Mouse (Mus musculus) forebrain, embryonic 13.5 days (tissue): ENCODE measurements around the gene Gmeb2. TPM values are rescaled to one million over a fixed set of nuclear protein-coding genes. Genes with fewer than 3 reads are reported as not detected.
A peak's percentile ranks its signal among the peaks of the same experiment; 100 is the strongest.

ENCODE experiments used
- ATAC-seq: fragments of 200-750 bp; cut with Nextera tagmentation; 2 replicates; pipeline ENCODE4 v1.8.0; 2017
- H3K27ac ChIP-seq: fragments of 300-500 bp; sonication (generic); 2 replicates; pipeline ENCODE4 v1.5.1; 2015; ENCODE audit warnings: inconsistent platforms, mild to moderate bottlenecking, moderate library complexity
- H3K27me3 ChIP-seq: fragments of 300-500 bp; sonication (generic); 2 replicates; pipeline ENCODE4 v1.6.1; 2015; ENCODE audit warnings: mild to moderate bottlenecking, inconsistent platforms
- H3K36me3 ChIP-seq: fragments of 300-500 bp; sonication (generic); 2 replicates; pipeline ENCODE4 v1.6.1; 2015; ENCODE audit warnings: mild to moderate bottlenecking, inconsistent platforms; ENCODE audit not compliant: poor library complexity, severe bottlenecking
- H3K4me1 ChIP-seq: fragments of 300-500 bp; sonication (generic); 2 replicates; pipeline ENCODE4 v1.6.1; 2015; ENCODE audit warnings: inconsistent platforms
- H3K4me2 ChIP-seq: fragments of 300-500 bp; sonication (generic); 2 replicates; pipeline ENCODE4 v1.6.1; 2015; ENCODE audit warnings: inconsistent platforms, mild to moderate bottlenecking, moderate library complexity
- H3K4me3 ChIP-seq: fragments of 300-500 bp; sonication (generic); 2 replicates; pipeline ENCODE4 v1.5.1; 2015; ENCODE audit warnings: mild to moderate bottlenecking, inconsistent platforms
- H3K9ac ChIP-seq: fragments of 300-500 bp; sonication (generic); 2 replicates; pipeline ENCODE4 v1.6.1; 2015; ENCODE audit warnings: mild to moderate bottlenecking, inconsistent platforms
- H3K9me3 ChIP-seq: fragments of 300-500 bp; sonication (generic); replicated peaks from 2 replicates; pipeline ENCODE4 v1.6.1; 2016; ENCODE audit warnings: inconsistent platforms
- WGBS: fragments of 180-500 bp; shearing (Covaris S2); methylation state at CpG from one replicate; pipeline ENCODE4 v1.1.7; 2015; 5-methylcytosine and 5-hydroxymethylcytosine counted together
- polyA plus RNA-seq: library from polyadenylated mRNA; unstranded; fragments of >200 nt; fragmentation: Nextera tagmentation; extraction: Ambion mirVana; gene quantifications from 2 replicates; pipeline ENCODE4 v1.2.1, GENCODE M21; 2015

Gmeb2 gene
- polyA plus RNA-seq, 1 experiment from 2014 or later = 19.5 TPM

DNA sequence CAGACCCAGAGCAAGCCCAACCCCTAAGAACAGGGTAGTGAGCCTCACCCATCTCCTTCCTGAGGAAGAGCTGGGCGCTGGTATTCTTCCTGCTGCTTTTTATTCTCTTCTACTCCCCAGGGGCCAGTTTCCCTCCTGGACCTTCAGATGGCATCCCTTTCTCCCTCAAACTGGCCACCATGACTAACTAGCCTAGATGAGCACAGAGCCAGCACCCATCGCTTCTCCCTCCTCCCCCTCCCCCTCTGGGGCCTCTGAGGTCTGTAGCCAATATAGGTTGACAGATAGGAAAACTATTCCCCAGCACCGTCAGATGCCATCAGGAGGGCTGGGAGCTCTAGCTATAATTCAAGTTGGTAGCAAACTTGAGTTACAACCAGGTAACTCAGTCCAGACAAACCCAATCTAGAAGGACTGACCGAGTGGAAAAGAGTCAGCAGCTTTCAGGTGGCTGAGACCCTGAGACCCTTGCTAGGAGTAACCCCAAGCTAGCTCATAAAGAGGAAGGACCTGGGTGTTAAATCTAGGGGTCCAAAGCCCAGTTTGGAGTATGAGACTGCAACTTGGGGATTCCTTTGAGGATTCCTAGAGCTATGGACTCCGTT, 68.9 kb downstream of the Gmeb2 start:
- 66% methylated on average over 5 of the region's 5 CpGs for WGBS

GRCm38 (mm10) chr2:181216037-181216436, 71.8 kb downstream of the Gmeb2 start:
- peaks cover 24% of the 10 kb centered on the region for H3K4me1 ChIP-seq
- no peak overlapping the region for H3K9ac ChIP-seq
- no peak overlapping the region for H3K27ac ChIP-seq
- no peak overlapping the region for H3K4me3 ChIP-seq
- peaks cover 41% of the 10 kb centered on the region for H3K27me3 ChIP-seq
- H3K4me2 ChIP-seq = no peak overlapping the region
- H3K9me3 ChIP-seq = no peaks in the 10 kb centered on the region
- ATAC-seq = no peak
- no peaks in the 10 kb centered on the region for H3K36me3 ChIP-seq
- WGBS = 94% methylated on average over 6 of the region's 6 CpGs

More for the DNA sequence above, 68.9 kb downstream of the Gmeb2 start:
- Histone ChIP-seq H3K27ac (no peak overlapping the region), H3K36me3 (no peaks in the 10 kb centered on the region), H3K9me3 (no peaks in the 10 kb centered on the region), H3K4me1 (peaks cover 12% of the 10 kb centered on the region), H3K4me3 (no peak overlapping the region), H3K4me2 (no peak overlapping the region), H3K27me3 (peaks cover 15% of the 10 kb centered on the region), H3K9ac (no peak overlapping the region)
- no peak for ATAC-seq

- Histone ChIP-seq H3K4me1 (peaks cover 12% of the 10 kb centered on the region), H3K4me3 (peak within 1 kb of the TSS; percentile 26), H3K9ac (0 out of 2 replicates have a peak within 1 kb of the TSS, but pooled peaks have one; percentile 23), H3K27me3 (peaks cover 46% of the 10 kb centered on the region), H3K27ac (no peak within 1 kb of the TSS), H3K9me3 (no peaks in the 10 kb centered on the region), H3K4me2 (peak within 1 kb of the TSS; percentile 51), H3K36me3 (no peaks in the 10 kb centered on the region)
- 2% methylated on average over 17 of the region's 17 CpGs for WGBS
- ATAC-seq = no peak
Measured at GRCm38 (mm10) chr2:181213021-181213445, 74.8 kb downstream of the Gmeb2 start, which contains the start of gene Srms. Srms (minus strand) TSS chr2:181213185.

DNA sequence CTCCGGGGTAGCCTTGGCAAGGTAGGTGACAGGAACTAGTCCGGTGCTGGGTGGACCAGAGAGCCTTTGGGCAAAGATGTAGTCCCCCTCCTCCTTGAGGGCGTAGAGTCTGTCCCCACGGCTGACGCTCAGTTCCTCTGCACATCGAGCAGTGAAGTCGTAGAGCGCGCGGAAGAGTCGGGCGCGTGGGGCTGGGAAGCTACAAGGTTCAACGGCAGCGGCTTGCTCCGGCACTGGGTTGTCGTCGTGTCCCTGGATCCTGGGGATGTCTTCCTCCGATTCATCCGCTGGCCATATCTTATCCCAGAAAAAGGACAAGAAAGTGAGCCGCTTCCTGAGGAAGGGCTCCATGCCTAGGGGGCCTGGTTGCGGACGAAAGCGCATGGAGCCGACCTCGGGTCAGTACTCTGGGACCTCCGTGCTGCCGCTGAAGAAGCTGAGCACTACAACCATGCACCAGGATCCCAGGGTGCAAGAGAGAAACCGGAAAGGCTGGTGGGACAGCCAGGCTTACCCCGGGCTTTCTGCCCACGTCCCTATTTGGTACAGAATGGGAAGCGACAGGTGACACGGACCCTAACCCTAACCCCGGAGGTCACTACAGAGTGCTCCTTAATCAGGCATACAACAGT, 75.3 kb downstream of the Gmeb2 start:
- WGBS = 2% methylated on average over 34 of the region's 34 CpGs
- no peaks in the 10 kb centered on the region for H3K36me3 ChIP-seq
- H3K4me3 ChIP-seq = peak overlapping the region; percentile 26
- H3K27me3 ChIP-seq = peaks cover 46% of the 10 kb centered on the region
- H3K9ac ChIP-seq = 0 out of 2 replicates have a peak overlapping the region, but pooled peaks have one; percentile 23
- ATAC-seq = no peak
- peak overlapping the region; percentile 51 for H3K4me2 ChIP-seq
- H3K27ac ChIP-seq = no peak overlapping the region
- H3K9me3 ChIP-seq = no peaks in the 10 kb centered on the region
- peaks cover 12% of the 10 kb centered on the region for H3K4me1 ChIP-seq

DNA sequence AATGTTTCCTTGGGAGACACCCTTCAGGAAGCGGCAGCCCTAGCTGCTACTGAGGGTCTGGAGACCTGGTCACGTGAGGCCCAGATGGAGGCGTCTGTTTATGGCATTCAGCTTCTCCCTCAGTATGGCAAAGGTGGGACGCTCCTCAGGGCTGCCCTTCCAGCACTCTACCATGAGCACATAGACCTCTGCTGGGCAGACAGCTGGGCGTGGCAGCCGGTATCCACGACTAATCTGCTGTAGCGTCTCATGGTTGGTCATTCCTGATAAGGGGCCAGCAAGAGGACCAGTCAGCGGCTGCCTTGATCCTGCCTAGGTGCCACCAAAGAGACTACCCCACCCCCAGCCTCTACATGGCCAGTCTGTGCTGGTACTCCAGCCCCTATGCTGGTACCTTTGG, 81.7 kb downstream of the Gmeb2 start:
- 84% methylated on average over 9 of the region's 9 CpGs for WGBS
- H3K4me3 ChIP-seq = no peak overlapping the region
- no peak for ATAC-seq

DNA sequence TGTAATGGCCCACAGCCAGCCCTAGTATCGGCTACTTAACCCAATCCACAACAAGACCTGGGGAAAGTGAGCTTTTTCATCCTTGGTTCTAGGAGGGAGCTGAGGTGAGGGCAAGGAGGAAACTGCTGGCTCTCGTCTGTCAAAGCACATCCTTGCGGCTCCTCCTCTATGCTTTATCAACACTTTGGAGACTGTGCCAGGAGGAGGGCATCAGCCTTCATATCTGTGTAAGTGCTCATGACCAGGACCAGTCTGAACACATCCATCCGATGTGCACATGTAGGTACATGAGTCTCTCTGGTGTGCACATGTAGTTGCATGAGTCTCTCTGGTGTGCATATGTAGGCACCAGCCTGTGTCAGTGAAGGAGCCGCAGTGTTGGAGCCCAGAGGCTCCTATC, 82.2 kb downstream of the Gmeb2 start:
- no peak overlapping the region for H3K4me3 ChIP-seq
- 82% methylated on average over 5 of the region's 5 CpGs for WGBS
- H3K36me3 ChIP-seq = no peaks in the 10 kb centered on the region
- H3K9ac ChIP-seq = no peak overlapping the region
- no peaks in the 10 kb centered on the region for H3K4me1 ChIP-seq
- H3K27ac ChIP-seq = no peak overlapping the region
- no peaks in the 10 kb centered on the region for H3K9me3 ChIP-seq
- ATAC-seq = no peak
- no peak overlapping the region for H3K4me2 ChIP-seq
- peaks cover 15% of the 10 kb centered on the region; the same call in 1 of the 2 replicates for H3K27me3 ChIP-seq

More for the DNA sequence above, 81.7 kb downstream of the Gmeb2 start:
- H3K4me1 ChIP-seq = no peaks in the 10 kb centered on the region
- no peaks in the 10 kb centered on the region for H3K36me3 ChIP-seq
- no peak overlapping the region for H3K27ac ChIP-seq
- H3K9ac ChIP-seq = no peak overlapping the region
- H3K9me3 ChIP-seq = no peaks in the 10 kb centered on the region
- peaks cover 18% of the 10 kb centered on the region for H3K27me3 ChIP-seq
- H3K4me2 ChIP-seq = no peak overlapping the region

DNA sequence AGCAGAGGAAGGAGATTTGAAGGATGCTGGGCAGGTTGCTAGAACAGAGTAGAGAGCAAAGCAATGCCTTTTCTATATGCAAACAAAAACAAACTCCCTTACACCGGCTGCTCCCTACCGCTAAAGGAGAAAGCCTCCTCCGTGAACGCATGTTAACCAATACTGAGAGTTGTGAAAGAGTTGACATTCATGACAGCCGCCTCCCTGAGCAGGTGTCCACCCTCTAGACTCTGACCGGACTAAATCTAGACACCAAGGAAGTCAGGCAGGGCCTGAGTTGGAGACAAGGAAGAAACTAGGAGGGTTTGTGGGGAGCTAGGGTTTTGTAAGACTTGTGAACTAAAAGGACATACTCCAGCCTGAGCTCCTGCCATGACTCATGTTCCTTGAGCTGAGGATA, 84.9 kb downstream of the Gmeb2 start:
- WGBS = 82% methylated on average over 6 of the region's 6 CpGs
- H3K9ac ChIP-seq = no peak overlapping the region
- 0 out of 2 replicates have a peak, but pooled peaks cover 6% of the 10 kb centered on the region for H3K27me3 ChIP-seq

GRCm38 (mm10) chr2:181202422-181202821, 85.4 kb downstream of the Gmeb2 start, which contains the start of gene Ptk6:
Ptk6 (minus strand) TSS chr2:181202789.
- H3K4me3 ChIP-seq = no peak within 1 kb of the TSS
- H3K27ac ChIP-seq = no peak within 1 kb of the TSS
- no peak within 1 kb of the TSS for H3K4me2 ChIP-seq
- no peak for ATAC-seq
- 0 out of 2 replicates have a peak, but pooled peaks cover 6% of the 10 kb centered on the region for H3K27me3 ChIP-seq
- 92% methylated on average over 3 of the region's 3 CpGs for WGBS
- no peaks in the 10 kb centered on the region for H3K9me3 ChIP-seq
- H3K4me1 ChIP-seq = no peaks in the 10 kb centered on the region
- H3K9ac ChIP-seq = no peak within 1 kb of the TSS
- H3K36me3 ChIP-seq = no peaks in the 10 kb centered on the region

More for the DNA sequence above, 84.9 kb downstream of the Gmeb2 start:
- Histone ChIP-seq H3K27ac (no peak overlapping the region), H3K4me1 (no peaks in the 10 kb centered on the region), H3K9me3 (no peaks in the 10 kb centered on the region), H3K36me3 (no peaks in the 10 kb centered on the region), H3K4me3 (no peak overlapping the region), H3K4me2 (no peak overlapping the region)
- no peak for ATAC-seq

DNA sequence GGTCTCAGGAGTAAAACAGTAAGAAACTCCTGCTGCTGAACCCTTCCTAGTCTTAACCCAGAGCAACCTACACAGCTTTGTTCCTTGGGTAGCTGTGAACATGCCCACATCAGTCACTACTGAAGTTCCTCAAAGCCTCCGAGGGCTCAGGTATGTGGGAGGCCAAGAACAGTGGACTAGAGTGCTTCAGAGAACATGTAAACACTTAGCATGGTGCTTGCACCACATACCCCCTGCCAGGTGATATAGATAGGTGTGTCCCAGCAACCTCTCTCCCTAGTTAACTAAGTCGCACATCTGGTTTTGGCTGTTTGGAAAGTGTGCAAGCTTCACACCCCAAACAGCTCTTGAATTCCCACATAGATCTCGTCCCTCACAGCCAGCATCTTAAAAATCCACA, 86.2 kb downstream of the Gmeb2 start:
- Histone ChIP-seq H3K9ac (no peak overlapping the region), H3K36me3 (no peaks in the 10 kb centered on the region), H3K27ac (no peak overlapping the region), H3K4me1 (no peaks in the 10 kb centered on the region), H3K27me3 (0 out of 2 replicates have a peak, but pooled peaks cover 6% of the 10 kb centered on the region), H3K4me2 (no peak overlapping the region), H3K4me3 (no peak overlapping the region), H3K9me3 (no peaks in the 10 kb centered on the region)
- no peak for ATAC-seq
- 69% methylated on average over 3 of the region's 3 CpGs for WGBS

Other genes starting within 250 kb of the Gmeb2 start
- gene Chrna4, start 244.5 kb downstream of the Gmeb2 start, polyA plus RNA-seq = 13.0 and 13.4 TPM in 2 replicates
- gene Kcnq2, start 152.7 kb downstream of the Gmeb2 start, polyA plus RNA-seq = 28.1 and 31.8 TPM in 2 replicates
- gene Eef1a2, start 131.0 kb downstream of the Gmeb2 start, polyA plus RNA-seq = 1.7 and 1.9 TPM in 2 replicates
- 540 and 547 TPM in 2 replicates for gene Ppdpf, start 100.8 kb downstream of the Gmeb2 start, polyA plus RNA-seq
- not detected in 2 replicates for gene Ptk6, start 85.2 kb downstream of the Gmeb2 start, polyA plus RNA-seq
- 0.06 and 0.11 TPM in 2 replicates for gene Srms, start 74.8 kb downstream of the Gmeb2 start, polyA plus RNA-seq
- 0.15 and 0.23 TPM in 2 replicates for gene Fndc11, start 68.0 kb downstream of the Gmeb2 start, polyA plus RNA-seq
- 0.24 and 0.26 TPM in 2 replicates for gene Helz2, start 46.0 kb downstream of the Gmeb2 start, polyA plus RNA-seq
- gene Stmn3, start 26.5 kb upstream of the Gmeb2 start, polyA plus RNA-seq = 651 and 655 TPM in 2 replicates
- 35.9 and 49.3 TPM in 2 replicates for gene Rtel1, start 31.7 kb upstream of the Gmeb2 start, polyA plus RNA-seq
- 54.6 and 58.5 TPM in 2 replicates for gene Zgpat, start 76.9 kb upstream of the Gmeb2 start, polyA plus RNA-seq
- 90.5 and 98.2 TPM in 2 replicates for gene Arfrp1, start 77.4 kb upstream of the Gmeb2 start, polyA plus RNA-seq
- 33.1 and 37.1 TPM in 2 replicates for gene Lime1, start 92.0 kb upstream of the Gmeb2 start, polyA plus RNA-seq
- gene Zbtb46, start 171.4 kb upstream of the Gmeb2 start, polyA plus RNA-seq = 10.2 and 12.8 TPM in 2 replicates
- 0.16 TPM in 1 of 2 replicates, not detected in the other for gene Abhd16b, start 205.2 kb upstream of the Gmeb2 start, polyA plus RNA-seq
- 133 and 138 TPM in 2 replicates for gene Tpd52l2, start 209.1 kb upstream of the Gmeb2 start, polyA plus RNA-seq
- gene Dnajc5, start 232.4 kb upstream of the Gmeb2 start, polyA plus RNA-seq = 140 and 165 TPM in 2 replicates